Mouse (Mus musculus) hindbrain, embryonic 13.5 days (tissue): ENCODE data around the gene Dnajb12. TPM values are rescaled to one million over a fixed set of nuclear protein-coding genes. Genes with fewer than 3 reads are reported as not detected.
A peak's percentile ranks its signal among the peaks of the same experiment; 100 is the strongest.

Experiments used
- ATAC-seq: fragments of 200-750 bp; cut with Nextera tagmentation; 2 replicates; pipeline ENCODE4 v1.8.0; 2017; ENCODE audit warnings: moderate TSS enrichment; ENCODE audit not compliant: low FRiP score
- H3K27ac ChIP-seq: fragments of 300-500 bp; sonication (generic); 2 replicates; pipeline ENCODE4 v1.5.1; 2015; ENCODE audit warnings: inconsistent platforms, mild to moderate bottlenecking, moderate library complexity
- H3K27me3 ChIP-seq: fragments of 300-500 bp; sonication (generic); 2 replicates; pipeline ENCODE4 v1.6.1; 2015; ENCODE audit warnings: mild to moderate bottlenecking, inconsistent platforms
- H3K36me3 ChIP-seq: fragments of 300-500 bp; sonication (generic); 2 replicates; pipeline ENCODE4 v1.6.1; 2015; ENCODE audit warnings: mild to moderate bottlenecking, inconsistent platforms
- H3K4me1 ChIP-seq: fragments of 300-500 bp; sonication (generic); replicated peaks from 2 replicates; pipeline ENCODE4 v1.6.1; 2015; ENCODE audit warnings: inconsistent platforms
- H3K4me2 ChIP-seq: fragments of 300-500 bp; sonication (generic); 2 replicates; pipeline ENCODE4 v1.6.1; 2015; ENCODE audit warnings: inconsistent platforms, mild to moderate bottlenecking, moderate library complexity
- H3K4me3 ChIP-seq: fragments of 300-500 bp; sonication (generic); 2 replicates; pipeline ENCODE4 v1.5.1; 2015; ENCODE audit warnings: mild to moderate bottlenecking, inconsistent platforms
- H3K9ac ChIP-seq: fragments of 300-500 bp; sonication (generic); 2 replicates; pipeline ENCODE4 v1.6.1; 2015; ENCODE audit warnings: mild to moderate bottlenecking, inconsistent platforms
- H3K9me3 ChIP-seq: fragments of 300-500 bp; sonication (generic); 2 replicates; pipeline ENCODE4 v1.6.1; 2016; ENCODE audit warnings: inconsistent platforms
- WGBS: fragments of 180-500 bp; shearing (Covaris S2); methylation state at CpG from one replicate; pipeline ENCODE4 v1.1.7; 2015; 5-methylcytosine and 5-hydroxymethylcytosine counted together
- polyA plus RNA-seq: library from polyadenylated mRNA; unstranded; fragments of >200 nt; fragmentation: Nextera tagmentation; extraction: Ambion mirVana; gene quantifications from 2 replicates; pipeline ENCODE4 v1.2.1, GENCODE M21; 2015

Dnajb12 gene
- polyA plus RNA-seq, 1 experiment from 2014 or later: 19.2 TPM

DNA sequence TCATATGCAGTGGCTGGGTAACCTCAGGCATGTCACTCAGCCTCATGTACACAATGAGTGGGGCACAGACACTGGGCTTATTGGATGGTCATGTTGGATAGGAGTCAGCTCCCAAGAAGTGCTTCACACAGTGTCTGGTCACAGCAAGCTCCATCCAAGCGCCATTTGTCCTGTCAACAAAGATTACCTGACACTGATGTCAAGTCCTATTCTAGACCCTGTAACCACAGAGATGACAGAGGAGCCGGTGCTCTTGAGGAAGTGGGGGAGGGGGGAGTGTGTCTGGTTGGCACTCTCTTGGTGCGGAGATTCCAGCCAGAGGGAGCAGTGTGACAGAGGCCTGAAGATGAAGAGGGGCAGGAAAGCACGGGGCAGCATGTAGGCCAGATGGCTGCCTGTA is 21.6 kb downstream of the Dnajb12 start:
- WGBS: 35% methylated on average over 4 of the region's 4 CpGs
- Histone ChIP-seq H3K36me3 (peaks cover 9% of the 10 kb centered on the region), H3K4me1 (peaks cover 79% of the 10 kb centered on the region), H3K9me3 (no peaks in the 10 kb centered on the region), H3K4me2 (no peak overlapping the region), H3K4me3 (no peak overlapping the region), H3K27ac (peak overlapping the region; percentile 99), H3K27me3 (no peaks in the 10 kb centered on the region), H3K9ac (no peak overlapping the region)
- no peak for ATAC-seq

DNA sequence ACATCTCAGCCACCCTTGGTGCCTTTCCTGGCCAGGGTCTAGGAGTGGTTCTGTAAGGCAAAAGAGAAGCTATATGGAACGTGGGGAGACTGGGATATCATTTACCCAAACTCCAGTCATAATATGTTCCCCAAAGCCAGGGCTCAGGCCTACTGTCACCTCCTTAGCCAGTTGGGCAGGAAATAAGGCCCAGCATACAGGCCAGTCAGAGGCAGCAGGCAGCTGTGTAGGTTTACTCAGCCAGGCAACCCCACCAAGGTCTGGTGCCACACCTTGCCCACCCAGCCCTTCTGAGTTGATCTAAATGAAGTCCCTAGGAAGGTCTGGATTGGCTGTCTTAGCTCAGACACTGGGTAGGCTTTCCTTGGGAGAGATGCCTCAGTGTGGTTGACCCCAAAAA is 22.1 kb downstream of the Dnajb12 start:
- Histone ChIP-seq H3K9me3 (no peaks in the 10 kb centered on the region), H3K27me3 (no peaks in the 10 kb centered on the region), H3K9ac (no peak overlapping the region), H3K4me1 (peaks cover 74% of the 10 kb centered on the region), H3K4me3 (no peak overlapping the region), H3K36me3 (peaks cover 4% of the 10 kb centered on the region; the same call in 1 of the 2 replicates), H3K4me2 (no peak overlapping the region), H3K27ac (peak overlapping the region; percentile 99)
- 96% methylated on average over 1 of the region's 1 CpGs for WGBS
- ATAC-seq: no peak

DNA sequence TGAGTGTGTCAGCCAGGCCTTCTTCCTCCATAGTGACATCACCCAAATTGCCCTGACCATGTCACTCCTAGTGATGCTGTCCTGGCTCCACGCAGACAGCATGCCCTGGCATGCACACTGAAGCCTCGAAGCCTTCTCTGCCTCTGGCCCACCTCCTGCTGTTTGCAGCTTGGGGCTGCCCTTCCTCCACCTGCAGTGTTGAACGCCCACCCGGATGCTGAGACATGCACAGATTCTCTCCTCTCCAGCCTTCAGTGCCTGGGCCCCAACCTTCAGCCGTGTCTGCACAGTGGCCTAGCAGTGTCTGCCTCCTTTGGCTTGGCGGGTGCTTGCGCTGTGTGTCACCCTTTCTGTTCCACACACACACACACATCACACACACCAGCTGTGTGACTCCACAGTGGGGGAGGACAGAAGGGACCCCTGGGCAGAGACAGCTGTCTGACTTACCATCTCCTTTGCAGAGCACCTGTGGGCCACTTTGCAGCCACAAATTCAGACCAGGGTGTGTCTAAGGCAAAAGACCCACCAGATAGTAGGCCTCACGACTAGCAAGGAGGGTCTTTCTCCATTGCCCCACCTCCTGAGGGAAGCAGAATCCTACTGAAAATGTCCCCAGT is 22.7 kb downstream of the Dnajb12 start:
- no peaks in the 10 kb centered on the region for H3K27me3 ChIP-seq
- no peak for ATAC-seq
- 0 out of 2 replicates have a peak overlapping the region, but pooled peaks have one; percentile 19 for H3K9ac ChIP-seq
- H3K4me2 ChIP-seq: no peak overlapping the region
- H3K4me3 ChIP-seq: no peak overlapping the region
- no peaks in the 10 kb centered on the region for H3K9me3 ChIP-seq
- H3K36me3 ChIP-seq: no peaks in the 10 kb centered on the region
- 70% methylated on average over 8 of the region's 8 CpGs for WGBS
- H3K4me1 ChIP-seq: peaks cover 69% of the 10 kb centered on the region
- H3K27ac ChIP-seq: peak overlapping the region; percentile 99

- H3K9me3 ChIP-seq: no peaks in the 10 kb centered on the region
- WGBS: 68% methylated on average over 8 of the region's 8 CpGs
- H3K4me1 ChIP-seq: peaks cover 69% of the 10 kb centered on the region
- no peak for ATAC-seq
- H3K36me3 ChIP-seq: no peaks in the 10 kb centered on the region
- peak overlapping the region; percentile 49 for H3K27ac ChIP-seq
- H3K4me2 ChIP-seq: no peak overlapping the region
- H3K27me3 ChIP-seq: no peaks in the 10 kb centered on the region
- no peak overlapping the region for H3K4me3 ChIP-seq
- H3K9ac ChIP-seq: peak overlapping the region; percentile 40; the same call in 1 of the 2 replicates
These were observed 23.2 kb downstream of the Dnajb12 start for GRCm38 (mm10) chr10:59902606-59902990.

DNA sequence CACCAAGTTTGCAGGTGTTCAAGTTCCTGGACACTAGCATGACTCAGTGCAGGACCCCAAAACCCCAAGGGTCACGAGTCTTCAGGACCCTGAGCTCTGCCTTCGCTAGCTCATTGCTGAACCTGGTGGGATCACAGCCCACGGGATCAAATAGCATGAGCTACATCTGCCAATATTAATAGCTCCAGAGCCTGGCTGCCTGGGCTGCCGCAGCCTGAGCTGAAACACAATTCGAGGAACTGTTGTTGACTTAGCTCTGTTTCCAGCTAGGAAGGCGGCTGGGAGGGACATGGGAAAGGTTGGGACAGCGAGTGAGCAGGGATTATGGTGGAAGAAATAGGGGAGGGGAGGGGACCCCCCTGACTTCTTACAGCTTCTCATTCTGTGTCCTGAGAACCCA is 23.8 kb downstream of the Dnajb12 start:
- no peak for ATAC-seq
- Histone ChIP-seq H3K4me1 (peaks cover 68% of the 10 kb centered on the region), H3K27ac (peak overlapping the region; percentile 49), H3K9ac (0 out of 2 replicates have a peak overlapping the region, but pooled peaks have one; percentile 40), H3K4me2 (no peak overlapping the region), H3K4me3 (no peak overlapping the region), H3K9me3 (no peaks in the 10 kb centered on the region), H3K27me3 (no peaks in the 10 kb centered on the region), H3K36me3 (no peaks in the 10 kb centered on the region)
- WGBS: 50% methylated on average over 7 of the region's 7 CpGs

- Histone ChIP-seq H3K36me3 (no peaks in the 10 kb centered on the region), H3K9ac (no peak overlapping the region), H3K27me3 (no peaks in the 10 kb centered on the region), H3K4me3 (no peak overlapping the region), H3K4me1 (peaks cover 55% of the 10 kb centered on the region), H3K4me2 (no peak overlapping the region), H3K27ac (no peak overlapping the region), H3K9me3 (no peaks in the 10 kb centered on the region)
- WGBS: 60% methylated on average over 3 of the region's 3 CpGs
- ATAC-seq: no peak
These were observed 27.8 kb downstream of the Dnajb12 start for GRCm38 (mm10) chr10:59907080-59907609.

DNA sequence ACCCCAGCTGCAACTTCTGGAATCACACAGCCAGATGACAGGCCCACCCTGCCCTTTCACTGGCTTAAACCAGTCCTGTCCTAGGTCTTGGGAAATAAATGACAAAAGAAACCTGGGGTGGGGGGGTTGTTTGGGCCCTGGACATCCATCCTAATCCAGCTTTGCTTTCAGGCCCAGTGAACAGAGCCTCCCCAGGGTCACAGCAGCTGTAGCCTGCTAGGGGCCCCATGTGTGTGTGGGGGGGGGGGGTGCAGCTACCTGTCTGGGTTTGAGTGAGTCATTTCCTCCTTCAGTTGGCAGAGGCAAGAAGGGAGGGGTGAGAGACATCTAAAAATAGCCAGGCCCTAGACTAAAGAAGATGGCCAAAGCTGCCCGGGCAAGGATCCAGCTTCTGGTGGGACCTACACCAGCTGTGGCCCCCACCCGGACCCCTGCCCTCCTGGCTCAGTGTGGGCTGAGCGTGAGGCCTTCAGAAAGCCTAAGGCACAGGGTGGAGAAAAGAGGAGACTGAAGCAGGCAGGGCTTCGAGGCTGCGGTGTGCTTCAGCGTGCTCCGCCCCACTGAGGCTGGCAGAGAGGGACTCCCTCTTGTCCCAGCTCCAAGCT is 28.4 kb downstream of the Dnajb12 start:
- ATAC-seq: peak; percentile 4; the same call in 1 of the 2 replicates
- H3K4me2 ChIP-seq: no peak overlapping the region
- peaks cover 53% of the 10 kb centered on the region for H3K4me1 ChIP-seq
- no peak overlapping the region for H3K4me3 ChIP-seq
- no peaks in the 10 kb centered on the region for H3K36me3 ChIP-seq
- no peaks in the 10 kb centered on the region for H3K27me3 ChIP-seq
- peak overlapping the region; percentile 40; the same call in 1 of the 2 replicates for H3K27ac ChIP-seq
- H3K9ac ChIP-seq: no peak overlapping the region
- H3K9me3 ChIP-seq: no peaks in the 10 kb centered on the region
- 39% methylated on average over 7 of the region's 7 CpGs for WGBS

DNA sequence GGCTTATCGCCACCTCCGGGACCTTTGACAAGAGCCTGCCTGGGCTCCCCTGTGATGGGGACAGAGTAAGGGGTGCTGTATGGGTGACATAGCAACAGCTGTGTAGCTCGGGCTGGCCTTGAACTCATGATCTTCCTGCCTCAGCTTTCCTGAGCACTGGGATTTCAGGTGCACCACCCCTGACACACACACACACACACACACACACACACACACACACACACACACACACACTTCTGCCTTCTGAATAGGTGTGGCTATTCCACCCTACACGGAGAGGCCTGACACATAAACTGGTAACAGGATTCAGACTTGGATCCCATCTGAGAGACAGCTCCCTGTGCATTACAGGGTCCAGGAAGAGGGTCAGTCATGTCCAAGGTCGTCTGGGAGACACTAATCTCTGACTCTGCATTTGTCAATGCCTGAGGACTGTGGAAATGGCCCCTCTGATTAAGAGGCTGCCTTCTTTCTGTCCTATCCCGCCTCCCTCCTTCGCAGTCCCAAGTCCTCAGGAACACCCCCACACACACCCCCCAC is 29.5 kb downstream of the Dnajb12 start:
- 0 out of 2 replicates have a peak overlapping the region, but pooled peaks have one; percentile 52 for H3K27ac ChIP-seq
- no peak overlapping the region for H3K4me2 ChIP-seq
- no peaks in the 10 kb centered on the region for H3K9me3 ChIP-seq
- ATAC-seq: no peak
- WGBS: 47% methylated on average over 7 of the region's 7 CpGs
- no peaks in the 10 kb centered on the region for H3K36me3 ChIP-seq
- no peak overlapping the region for H3K4me3 ChIP-seq
- H3K27me3 ChIP-seq: no peaks in the 10 kb centered on the region
- peaks cover 45% of the 10 kb centered on the region for H3K4me1 ChIP-seq
- no peak overlapping the region for H3K9ac ChIP-seq

DNA sequence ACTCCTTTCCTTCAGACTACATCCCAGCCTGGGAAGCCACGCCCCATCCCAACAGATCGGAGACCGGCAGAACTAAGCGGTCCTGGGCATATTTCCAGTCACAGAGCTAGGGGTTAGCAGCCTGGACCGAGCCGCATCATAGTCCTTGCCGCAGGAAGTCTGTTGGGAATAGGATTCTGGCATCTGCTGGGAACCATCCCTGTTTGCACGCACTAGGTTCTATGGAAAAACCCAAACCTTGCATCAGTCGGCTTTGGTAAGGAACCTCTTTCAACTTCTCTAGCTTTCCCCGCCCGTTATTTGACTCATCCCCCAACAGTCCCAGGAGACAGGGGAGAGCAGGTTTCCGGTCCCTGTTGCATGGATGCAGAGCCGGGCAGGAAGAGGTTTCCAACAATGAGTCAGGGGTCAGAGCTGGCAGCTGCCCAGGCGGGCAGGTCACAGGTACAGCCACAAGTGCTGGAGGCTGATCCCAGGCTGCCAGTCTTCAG is 30.0 kb downstream of the Dnajb12 start:
- H3K9ac ChIP-seq: peak overlapping the region; percentile 24; the same call in 1 of the 2 replicates
- H3K27ac ChIP-seq: 0 out of 2 replicates have a peak overlapping the region, but pooled peaks have one; percentile 52
- no peaks in the 10 kb centered on the region for H3K9me3 ChIP-seq
- no peak for ATAC-seq
- H3K4me1 ChIP-seq: peaks cover 45% of the 10 kb centered on the region
- H3K36me3 ChIP-seq: no peaks in the 10 kb centered on the region
- H3K4me2 ChIP-seq: peak overlapping the region; percentile 9; the same call in 1 of the 2 replicates
- H3K4me3 ChIP-seq: no peak overlapping the region
- 7% methylated on average over 14 of the region's 14 CpGs for WGBS
- H3K27me3 ChIP-seq: no peaks in the 10 kb centered on the region

DNA sequence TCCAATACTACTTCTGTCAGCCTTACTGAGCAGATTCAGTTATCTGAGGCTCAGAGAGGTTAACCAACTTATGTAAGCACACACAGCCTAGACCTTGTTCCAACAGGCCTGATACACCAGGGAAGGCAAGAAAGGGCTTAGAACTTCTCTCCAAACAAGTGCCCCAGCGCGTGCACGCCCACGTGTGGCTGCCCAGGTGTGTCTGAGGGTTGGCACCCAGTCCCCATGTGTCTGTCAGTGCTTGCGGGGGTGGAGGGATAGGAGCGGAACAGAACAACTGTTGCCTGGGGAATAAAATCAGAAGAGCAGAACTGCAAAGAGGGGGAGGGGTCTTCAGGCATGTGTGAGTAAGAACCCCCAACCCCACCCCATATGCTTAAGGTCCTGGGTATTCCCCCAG is 31.7 kb downstream of the Dnajb12 start:
- ATAC-seq: no peak
- H3K4me1 ChIP-seq: peaks cover 49% of the 10 kb centered on the region

GRCm38 (mm10) chr10:59911561-59912198 is 32.3 kb downstream of the Dnajb12 start:
- Histone ChIP-seq H3K4me1 (peaks cover 55% of the 10 kb centered on the region), H3K27ac (peak overlapping the region; percentile 1; the same call in 1 of the 2 replicates), H3K36me3 (no peaks in the 10 kb centered on the region), H3K4me3 (0 out of 2 replicates have a peak overlapping the region, but pooled peaks have one; percentile 1), H3K9me3 (no peaks in the 10 kb centered on the region), H3K4me2 (peak overlapping the region; percentile 31), H3K27me3 (no peaks in the 10 kb centered on the region), H3K9ac (peak overlapping the region; percentile 58)
- 4% methylated on average over 25 of the region's 25 CpGs for WGBS
- no peak for ATAC-seq

More for the DNA sequence above, 31.7 kb downstream of the Dnajb12 start:
- Histone ChIP-seq H3K27ac (0 out of 2 replicates have a peak overlapping the region, but pooled peaks have one; percentile 1), H3K27me3 (no peaks in the 10 kb centered on the region), H3K4me2 (peak overlapping the region; percentile 31), H3K36me3 (no peaks in the 10 kb centered on the region), H3K4me3 (no peak overlapping the region), H3K9me3 (no peaks in the 10 kb centered on the region), H3K9ac (peak overlapping the region; percentile 58; the same call in 1 of the 2 replicates)
- 14% methylated on average over 6 of the region's 6 CpGs for WGBS
